Mouse (Mus musculus) hindbrain, embryonic 12.5 days (tissue): ENCODE results near the gene Hnrnpf. TPM values are rescaled to one million over a fixed set of nuclear protein-coding genes. Genes with fewer than 3 reads are reported as not detected.

Experiments
- microRNA-seq: library from miRNA; unstranded; fragments of <30 nt; microRNA quantifications from one replicate; pipeline ENCODE4, GENCODE M21; 2017
- polyA plus RNA-seq: library from polyadenylated mRNA; unstranded; fragments of >200 nt; fragmentation: Nextera tagmentation; extraction: Ambion mirVana; gene quantifications from 2 replicates; pipeline ENCODE4 v1.2.1, GENCODE M21; 2016

The Hnrnpf gene
- polyA plus RNA-seq, 1 experiment from 2014 or later, result 474 TPM

Small RNA genes lying within 50 kb of the gene (microRNA-seq; reads per million reads assigned to microRNA genes)
- not detected for gene Gm25535

Other genes with a start within 250 kb of the Hnrnpf start
- 133 and 140 TPM in 2 replicates for gene Zfp637, start 59.1 kb upstream of the Hnrnpf start, polyA plus RNA-seq
- gene Zfp239, start 38.2 kb upstream of the Hnrnpf start, polyA plus RNA-seq, result 12.2 and 14.9 TPM in 2 replicates
- gene Fxyd4, start 37.4 kb downstream of the Hnrnpf start, polyA plus RNA-seq, result 1.9 and 3.1 TPM in 2 replicates
- 0.21 and 0.38 TPM in 2 replicates for gene Rasgef1a, start 111.1 kb downstream of the Hnrnpf start, polyA plus RNA-seq
- 9.8 and 12.3 TPM in 2 replicates for gene Csgalnact2, start 238.8 kb downstream of the Hnrnpf start, polyA plus RNA-seq